Mouse (Mus musculus): ENCODE data around the gene Cav2. TPM values are rescaled to one million over a fixed set of nuclear protein-coding genes. Genes with fewer than 3 reads are reported as not detected.

Cav2 gene
- total and polyA plus RNA-seq, 2 experiments from 2014 or later, result 18.7 to 20.7 TPM

DNA sequence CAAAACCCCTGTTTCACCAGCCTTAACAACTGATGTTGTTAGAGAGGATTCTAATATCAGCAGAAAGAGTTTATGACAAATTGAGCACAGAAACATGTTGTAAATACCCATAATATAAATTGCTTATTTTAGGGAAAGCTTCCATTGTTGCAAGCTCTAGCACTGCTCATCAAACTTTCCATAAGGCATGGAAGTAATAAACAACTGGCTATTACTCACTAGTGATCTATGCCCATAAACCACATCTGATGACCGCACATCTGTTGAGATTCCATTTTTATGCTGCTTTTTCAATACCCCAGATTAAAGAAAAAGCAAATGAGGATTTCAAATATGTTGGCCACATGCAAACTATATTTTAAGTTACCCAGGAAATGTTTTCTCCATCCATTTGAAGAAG lies 22.8 kb upstream of the Cav2 start:
- no peaks in the 10 kb centered on the region for H3K27me3 ChIP-seq (ENCODE audit: insufficient read depth, low read length)
- H3K27ac ChIP-seq (ENCODE audit: low read depth, low read length), result no peak overlapping the region
- ATAC-seq (no peak), DNase-seq (no peak)
- TF ChIP-seq CTCF (IDR thresholded peaks at IDR 0.05; ENCODE audit: low read depth), result no peak
- no peaks in the 10 kb centered on the region for H3K36me3 ChIP-seq (ENCODE audit: insufficient read depth)
- 98% methylated on average over 1 of the region's 1 CpGs for WGBS
- no peaks in the 10 kb centered on the region for H3K9me3 ChIP-seq (ENCODE audit: low read length)
- H3K4me2 ChIP-seq (ENCODE audit: low read depth), result no peak overlapping the region
- no peak overlapping the region for H3K9ac ChIP-seq
- H3K4me3 ChIP-seq (ENCODE audit: low read depth, low read length), result no peak overlapping the region
- H3K4me1 ChIP-seq (ENCODE audit: insufficient read depth), result no peaks in the 10 kb centered on the region

- DNase-seq (no peak), ATAC-seq (no peak)
- H3K27me3 ChIP-seq (ENCODE audit: insufficient read depth, low read length), result no peaks in the 10 kb centered on the region
- no peaks in the 10 kb centered on the region for H3K4me1 ChIP-seq (ENCODE audit: insufficient read depth)
- no peaks in the 10 kb centered on the region for H3K9me3 ChIP-seq (ENCODE audit: low read length)
- no peak overlapping the region for H3K9ac ChIP-seq
- no peak overlapping the region for H3K4me2 ChIP-seq (ENCODE audit: low read depth)
- no peak overlapping the region for H3K27ac ChIP-seq (ENCODE audit: low read depth, low read length)
- H3K4me3 ChIP-seq (ENCODE audit: low read depth, low read length), result no peak overlapping the region
- TF ChIP-seq CTCF (IDR thresholded peaks at IDR 0.05; ENCODE audit: low read depth), result no peak
- no peaks in the 10 kb centered on the region for H3K36me3 ChIP-seq (ENCODE audit: insufficient read depth)
- whole genome bisulfite sequencing, result 81% methylated on average over 1 of the region's 1 CpGs
These were observed 22.1 kb upstream of the Cav2 start for GRCm38 (mm10) chr6:17258911-17259310.

GRCm38 (mm10) chr6:17262786-17263185 lies 18.2 kb upstream of the Cav2 start:
- no peak for DNase-seq
- no peaks in the 10 kb centered on the region for H3K27me3 ChIP-seq (ENCODE audit: insufficient read depth, low read length)
- no peak for TF ChIP-seq CTCF (IDR thresholded peaks at IDR 0.05; ENCODE audit: low read depth)
- WGBS, result 54% methylated on average over 2 of the region's 2 CpGs
- H3K27ac ChIP-seq (ENCODE audit: low read depth, low read length), result no peak overlapping the region
- no peak overlapping the region for H3K4me2 ChIP-seq (ENCODE audit: low read depth)
- no peak for ATAC-seq
- no peaks in the 10 kb centered on the region for H3K36me3 ChIP-seq (ENCODE audit: insufficient read depth)
- H3K4me3 ChIP-seq (ENCODE audit: low read depth, low read length), result no peak overlapping the region
- no peaks in the 10 kb centered on the region for H3K4me1 ChIP-seq (ENCODE audit: insufficient read depth)
- no peaks in the 10 kb centered on the region for H3K9me3 ChIP-seq (ENCODE audit: low read length)
- H3K9ac ChIP-seq, result no peak overlapping the region

DNA sequence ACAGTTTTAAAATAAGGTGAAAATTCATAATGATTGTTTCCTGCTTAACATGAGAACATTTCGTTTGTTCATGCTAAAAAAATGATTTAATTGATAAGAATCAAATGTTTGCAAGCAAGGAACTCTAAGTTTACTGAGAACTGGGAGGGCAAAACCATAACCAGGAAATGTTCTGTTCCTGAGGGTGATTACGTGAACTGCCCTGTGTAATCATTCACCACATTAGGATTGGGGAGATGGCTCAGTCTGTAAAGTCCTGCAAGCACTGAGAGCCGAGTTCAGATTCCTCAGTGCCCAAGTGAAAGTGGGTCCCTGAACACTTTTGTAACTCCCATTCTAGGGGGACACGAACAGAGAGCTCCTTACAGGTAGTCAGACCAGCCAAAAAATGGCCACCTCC lies 15.9 kb upstream of the Cav2 start:
- WGBS, result 85% methylated on average over 4 of the region's 4 CpGs
- no peaks in the 10 kb centered on the region for H3K9me3 ChIP-seq (ENCODE audit: low read length)
- TF ChIP-seq CTCF (IDR thresholded peaks at IDR 0.05; ENCODE audit: low read depth), result no peak

DNA sequence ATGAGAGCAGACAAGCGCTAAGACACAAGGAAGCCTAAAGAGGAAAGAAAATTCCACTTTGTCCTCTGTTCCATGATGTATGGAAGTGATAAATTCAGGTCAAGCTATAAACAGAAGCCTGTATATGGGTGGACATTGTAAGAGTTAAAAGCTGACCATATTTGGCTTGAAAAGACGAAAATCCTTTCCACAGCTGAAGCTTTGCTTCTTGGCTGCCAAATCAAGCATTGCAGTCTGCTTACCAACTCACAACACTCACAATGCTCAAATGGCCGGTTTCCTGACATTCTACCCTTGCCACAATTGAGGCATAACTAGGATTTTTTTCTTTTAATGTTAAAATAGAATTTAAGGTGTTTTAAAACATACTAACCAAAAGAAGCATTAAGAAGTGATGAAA lies 14.5 kb upstream of the Cav2 start:
- no peak overlapping the region for H3K27ac ChIP-seq (ENCODE audit: low read depth, low read length)
- no peak overlapping the region for H3K9ac ChIP-seq
- H3K27me3 ChIP-seq (ENCODE audit: insufficient read depth, low read length), result no peaks in the 10 kb centered on the region
- no peak for TF ChIP-seq CTCF (IDR thresholded peaks at IDR 0.05; ENCODE audit: low read depth)
- no peak overlapping the region for H3K4me2 ChIP-seq (ENCODE audit: low read depth)
- ATAC-seq (no peak; the same call in 1 of the 2 replicates), DNase-seq (no peak)
- H3K4me1 ChIP-seq (ENCODE audit: insufficient read depth), result no peaks in the 10 kb centered on the region
- WGBS, result 61% methylated on average over 3 of the region's 3 CpGs
- no peaks in the 10 kb centered on the region for H3K9me3 ChIP-seq (ENCODE audit: low read length)
- H3K36me3 ChIP-seq (ENCODE audit: insufficient read depth), result no peaks in the 10 kb centered on the region
- no peak overlapping the region for H3K4me3 ChIP-seq (ENCODE audit: low read depth, low read length)

More for the DNA sequence above, 15.9 kb upstream of the Cav2 start:
- no peak overlapping the region for H3K27ac ChIP-seq (ENCODE audit: low read depth, low read length)
- no peaks in the 10 kb centered on the region for H3K27me3 ChIP-seq (ENCODE audit: insufficient read depth, low read length)
- no peak overlapping the region for H3K9ac ChIP-seq
- H3K4me1 ChIP-seq (ENCODE audit: insufficient read depth), result no peaks in the 10 kb centered on the region
- no peaks in the 10 kb centered on the region for H3K36me3 ChIP-seq (ENCODE audit: insufficient read depth)
- DNase-seq (no peak), ATAC-seq (no peak)
- H3K4me3 ChIP-seq (ENCODE audit: low read depth, low read length), result no peak overlapping the region
- H3K4me2 ChIP-seq (ENCODE audit: low read depth), result no peak overlapping the region

- no peak overlapping the region for H3K27ac ChIP-seq (ENCODE audit: low read depth, low read length)
- TF ChIP-seq CTCF (IDR thresholded peaks at IDR 0.05; ENCODE audit: low read depth), result no peak
- WGBS, result 83% methylated on average over 3 of the region's 3 CpGs
- H3K27me3 ChIP-seq (ENCODE audit: insufficient read depth, low read length), result no peaks in the 10 kb centered on the region
- no peak overlapping the region for H3K9ac ChIP-seq
- no peak overlapping the region for H3K4me3 ChIP-seq (ENCODE audit: low read depth, low read length)
- no peaks in the 10 kb centered on the region for H3K36me3 ChIP-seq (ENCODE audit: insufficient read depth)
- ATAC-seq, result no peak
- H3K9me3 ChIP-seq (ENCODE audit: low read length), result no peaks in the 10 kb centered on the region
- H3K4me1 ChIP-seq (ENCODE audit: insufficient read depth), result 0 out of 2 replicates have a peak, but pooled peaks cover 6% of the 10 kb centered on the region
- no peak for DNase-seq
- no peak overlapping the region for H3K4me2 ChIP-seq (ENCODE audit: low read depth)
These were observed 2.6 kb upstream of the Cav2 start for GRCm38 (mm10) chr6:17278366-17278765.

GRCm38 (mm10) chr6:17281757-17282092 lies 740 bp downstream of the Cav2 start:
- ATAC-seq, result peak; percentile 41
- Histone ChIP-seq H3K4me2 (ENCODE audit: low read depth) (peak overlapping the region; percentile 94), H3K4me3 (ENCODE audit: low read depth, low read length) (peak overlapping the region; percentile 49), H3K36me3 (ENCODE audit: insufficient read depth) (no peaks in the 10 kb centered on the region), H3K4me1 (ENCODE audit: insufficient read depth) (0 out of 2 replicates have a peak, but pooled peaks cover 6% of the 10 kb centered on the region), H3K27me3 (ENCODE audit: insufficient read depth, low read length) (no peaks in the 10 kb centered on the region), H3K9ac (peak overlapping the region; percentile 63), H3K27ac (ENCODE audit: low read depth, low read length) (no peak overlapping the region), H3K9me3 (ENCODE audit: low read length) (no peaks in the 10 kb centered on the region)
- DNase-seq, result no peak
- 22% methylated on average over 8 of the region's 8 CpGs for WGBS
- no peak for TF ChIP-seq CTCF (IDR thresholded peaks at IDR 0.05; ENCODE audit: low read depth)

GRCm38 (mm10) chr6:17282159-17282558 lies 1.2 kb downstream of the Cav2 start:
- H3K27ac ChIP-seq (ENCODE audit: low read depth, low read length), result no peak overlapping the region
- no peak for TF ChIP-seq CTCF (IDR thresholded peaks at IDR 0.05; ENCODE audit: low read depth)
- H3K4me1 ChIP-seq (ENCODE audit: insufficient read depth), result 0 out of 2 replicates have a peak, but pooled peaks cover 6% of the 10 kb centered on the region
- DNase-seq, result no peak
- ATAC-seq, result no peak
- WGBS, result 54% methylated on average over 5 of the region's 5 CpGs
- H3K4me2 ChIP-seq (ENCODE audit: low read depth), result peak overlapping the region; percentile 94; the same call in 1 of the 2 replicates
- no peaks in the 10 kb centered on the region for H3K36me3 ChIP-seq (ENCODE audit: insufficient read depth)
- H3K9ac ChIP-seq, result no peak overlapping the region
- H3K27me3 ChIP-seq (ENCODE audit: insufficient read depth, low read length), result no peaks in the 10 kb centered on the region
- H3K4me3 ChIP-seq (ENCODE audit: low read depth, low read length), result no peak overlapping the region
- H3K9me3 ChIP-seq (ENCODE audit: low read length), result no peaks in the 10 kb centered on the region

All from forebrain, postnatal 0 days (tissue).